ENCODE assay signal across 7 mouse cellular contexts in genomic region chr3:95229781-95230494, GRCm38 (mm10). TPM values are rescaled to one million over a fixed set of nuclear protein-coding genes. Genes with fewer than 3 reads are reported as not detected.
DNase-seq lines count a peak whose midpoint lies in the region; TF ChIP-seq lines count a peak whose summit lies in the region.

No protein-coding gene starts in this region.

- peak; percentile 75 for DNase-seq in MEL-GATA-1-ER (ENCODE audit: extremely low read depth, low read depth)
- peak; percentile 39 to 56 for DNase-seq in cerebellum, adult 18-20 months
- DNase-seq in gastrocnemius, postnatal 10 days, result peak; percentile 48
- peak; percentile 61 for DNase-seq in induced T-regulatory cell, adult 2 months (ENCODE audit: low read depth)
- peak; percentile 51 to 73 for DNase-seq in left cerebral cortex, postnatal 10 days (ENCODE audit: extremely low spot score in 1 of 2, low spot score in 2 of 2)

- H3K4me1 ChIP-seq in small intestine, adult 2 months (ENCODE audit: control insufficient read depth, insufficient read depth, insufficient read length, low read length), result peaks cover 26% of the 10 kb centered on the region

- 0 out of 2 replicates have a peak, but pooled peaks have one; percentile 1 for TF ChIP-seq CTCF in small intestine, adult 2 months (IDR thresholded peaks at IDR 0.05; ENCODE audit: extremely low read depth, insufficient read length, insufficient replicate concordance, low read depth, low read length)

- TF ChIP-seq POLR2A in small intestine, adult 2 months (IDR thresholded peaks at IDR 0.05; ENCODE audit: low read depth, low read length), result peak; percentile 85

- 3% methylated on average over 8 of the region's 13 CpGs for WGBS in macrophage (ENCODE audit: missing documents)
- WGBS in small intestine, adult 2 months, result under 1% methylated on average over 13 of the region's 13 CpGs

- peaks cover 85% of the 10 kb centered on the region for H3K79me2 ChIP-seq in macrophage (ENCODE audit: inconsistent target)

- peak overlapping the region; percentile 97 for H3K4me3 ChIP-seq in macrophage (ENCODE audit: inconsistent target)
- peak overlapping the region; percentile 84 for H3K4me3 ChIP-seq in small intestine, adult 2 months (ENCODE audit: low read depth, low read length)

- H3K36me3 ChIP-seq in macrophage (ENCODE audit: inconsistent target), result peaks cover 33% of the 10 kb centered on the region
- peaks cover 35% of the 10 kb centered on the region for H3K36me3 ChIP-seq in small intestine, adult 2 months (ENCODE audit: control insufficient read depth, insufficient read depth, low read length)

- H3K27me3 ChIP-seq in small intestine, adult 2 months (ENCODE audit: control insufficient read depth, insufficient read depth, low read length), result no peaks in the 10 kb centered on the region

- peak overlapping the region; percentile 98 for H3K27ac ChIP-seq in macrophage
- H3K27ac ChIP-seq in small intestine, adult 2 months (ENCODE audit: insufficient read depth, low read depth, low read length), result peak overlapping the region; percentile 100

- intact Hi-C loops in left cerebral cortex, postnatal 10 days (cut with DNase I), result loop anchor here (5.0 kb wide), 1 partner anchor 37 kb away; no protein-coding TSS in a partner anchor

RNA-seq across cellular contexts. Expression of gene Cdc42se1, which starts 1.4 kb away (rescaled TPM):
- 10 to 100 TPM; 26.2 to 35.0 TPM for total RNA-seq in gastrocnemius, postnatal 10 days (2021)
- 10 to 100 TPM; 66.1 to 71.3 TPM for total RNA-seq in left cerebral cortex, postnatal 10 days (2021)
- 10 to 100 TPM; 14.6 to 85.1 (median 49.2) TPM for total RNA-seq in macrophage (2018; cell fraction: chromatin; rRNA removed)
- 100 to 1,000 TPM in 15 of 26 experiments, 10 to 100 TPM in 11; 76.8 to 116 (median 101) TPM for total RNA-seq in macrophage (2018; cell fraction: cytosol; rRNA removed)
- 100 to 1,000 TPM in 4 of 26 experiments, 10 to 100 TPM in 22; 26.6 to 118 (median 72.6) TPM for total RNA-seq in macrophage (2018; cell fraction: nucleus; rRNA removed)
- polyA plus RNA-seq in macrophage (2018), result 76.1 to 100 TPM (median 91.6 TPM) in 3 replicates
- 26.1 and 41.6 TPM in 2 replicates for polyA plus RNA-seq in small intestine, adult 2 months (2012; rRNA removed)

RNA-seq across cellular contexts. Expression of gene Mllt11, which starts 2.0 kb away (rescaled TPM):
- total RNA-seq in gastrocnemius, postnatal 10 days (2021), result 10 to 100 TPM; 39.8 to 44.8 TPM
- 100 to 1,000 TPM; 599 to 606 TPM for total RNA-seq in left cerebral cortex, postnatal 10 days (2021)
- 10 to 100 TPM; 16.1 to 58.5 (median 30.0) TPM for total RNA-seq in macrophage (2018; cell fraction: chromatin; rRNA removed)
- 10 to 100 TPM in 25 of 26 experiments, 1 to 10 TPM in 1; 7.3 to 33.5 (median 22.3) TPM for total RNA-seq in macrophage (2018; cell fraction: cytosol; rRNA removed)
- 10 to 100 TPM; 16.9 to 85.9 (median 41.8) TPM for total RNA-seq in macrophage (2018; cell fraction: nucleus; rRNA removed)
- polyA plus RNA-seq in macrophage (2018), result 13.2 to 18.6 TPM (median 17.4 TPM) in 3 replicates
- 13.1 and 14.0 TPM in 2 replicates for polyA plus RNA-seq in small intestine, adult 2 months (2012; rRNA removed)

RNA-seq across cellular contexts. Expression of gene Gm128, which starts 11.5 kb away (rescaled TPM):
- under 1 TPM in 1 of 2 experiments, not detected in 1; 0.20 TPM for total RNA-seq in gastrocnemius, postnatal 10 days (2021)
- total RNA-seq in left cerebral cortex, postnatal 10 days (2021), result not detected
- 1 to 10 TPM in 1 of 26 experiments, under 1 TPM in 9, not detected in 16; 0.36 to 2.3 (median 0.60) TPM for total RNA-seq in macrophage (2018; cell fraction: chromatin; rRNA removed)
- total RNA-seq in macrophage (2018; cell fraction: cytosol; rRNA removed), result under 1 TPM in 13 of 26 experiments, not detected in 13; 0.04 to 0.36 (median 0.10) TPM
- 1 to 10 TPM in 2 of 26 experiments, under 1 TPM in 4, not detected in 20; 0.26 to 1.7 (median 0.65) TPM for total RNA-seq in macrophage (2018; cell fraction: nucleus; rRNA removed)
- 0.16 to 0.29 TPM in 2 of 3 replicates, not detected in the other for polyA plus RNA-seq in macrophage (2018)
- 0.13 and 0.18 TPM in 2 replicates for polyA plus RNA-seq in small intestine, adult 2 months (2012; rRNA removed)

RNA-seq across cellular contexts. Expression of gene Gabpb2, which starts 12.2 kb away (rescaled TPM):
- 10 to 100 TPM in 1 of 2 experiments, 1 to 10 TPM in 1; 9.4 to 12.4 TPM for total RNA-seq in gastrocnemius, postnatal 10 days (2021)
- total RNA-seq in left cerebral cortex, postnatal 10 days (2021), result 1 to 10 TPM; 7.6 to 8.5 TPM
- 100 to 1,000 TPM in 15 of 26 experiments, 10 to 100 TPM in 11; 27.5 to 141 (median 108) TPM for total RNA-seq in macrophage (2018; cell fraction: chromatin; rRNA removed)
- 10 to 100 TPM in 24 of 26 experiments, 1 to 10 TPM in 2; 7.5 to 22.3 (median 14.9) TPM for total RNA-seq in macrophage (2018; cell fraction: cytosol; rRNA removed)
- total RNA-seq in macrophage (2018; cell fraction: nucleus; rRNA removed), result 100 to 1,000 TPM in 1 of 26 experiments, 10 to 100 TPM in 25; 21.7 to 104 (median 60.1) TPM
- 13.5 to 15.9 TPM (median 13.5 TPM) in 3 replicates for polyA plus RNA-seq in macrophage (2018)
- 2.9 and 7.4 TPM in 2 replicates for polyA plus RNA-seq in small intestine, adult 2 months (2012; rRNA removed)

RNA-seq across cellular contexts. Expression of gene Bnipl, which starts 21.1 kb away (rescaled TPM):
- total RNA-seq in gastrocnemius, postnatal 10 days (2021), result not detected
- under 1 TPM; 0.58 to 0.63 TPM for total RNA-seq in left cerebral cortex, postnatal 10 days (2021)
- 1 to 10 TPM in 9 of 26 experiments, under 1 TPM in 5, not detected in 12; 0.39 to 4.7 (median 1.5) TPM for total RNA-seq in macrophage (2018; cell fraction: chromatin; rRNA removed)
- under 1 TPM in 1 of 26 experiments, not detected in 25; 0.30 TPM for total RNA-seq in macrophage (2018; cell fraction: cytosol; rRNA removed)
- 1 to 10 TPM in 3 of 26 experiments, under 1 TPM in 5, not detected in 18; 0.34 to 2.4 (median 0.96) TPM for total RNA-seq in macrophage (2018; cell fraction: nucleus; rRNA removed)
- not detected in 3 replicates for polyA plus RNA-seq in macrophage (2018)
- 0.16 and 0.58 TPM in 2 replicates for polyA plus RNA-seq in small intestine, adult 2 months (2012; rRNA removed)

Comparison
In these comparisons a context has a peak if more than half of its experiments do, and no peak if none do; other contexts are left out.
1. Peak in every context shown above with its lines: DNase-seq, H3K4me3 ChIP-seq and H3K27ac ChIP-seq.
2. RNA of gene Mllt11, which starts 2.0 kb away (total RNA-seq): 599 to 606 TPM in left cerebral cortex, postnatal 10 days; 39.8 to 44.8 TPM in gastrocnemius, postnatal 10 days; every median in the first group is over 10 times any median in the second.